Mouse (Mus musculus): ENCODE measurements around the gene Rhox12. TPM values are rescaled to one million over a fixed set of nuclear protein-coding genes. Genes with fewer than 3 reads are reported as not detected.

The Rhox12 gene
- polyA plus RNA-seq (2017; shearing (Covaris generic)), result not detected

GRCm38 (mm10) chrX:38110807-38111206 lies at the start of gene Rhox12:
Gene Rhox12 (minus strand): TSS chrX:38110907.

GRCm38 (mm10) chrX:38120982-38121381 lies 10.3 kb upstream of the Rhox12 start, which contains the start of gene Rhox13:
Gene Rhox13 (plus strand): TSS chrX:38121219.

GRCm38 (mm10) chrX:38085041-38085440 lies 25.7 kb downstream of the Rhox12 start, which contains the start of gene Rhox11:
Gene Rhox11 (minus strand): TSS chrX:38085141.

GRCm38 (mm10) chrX:38066175-38066574 lies 44.5 kb downstream of the Rhox12 start, which contains the start of gene Rhox10:
Gene Rhox10 (plus strand): TSS chrX:38066475.

Other genes starting within 250 kb of the Rhox12 start
- gene Rhox8, start 232.0 kb downstream of the Rhox12 start, polyA plus RNA-seq (2017; shearing (Covaris generic)), result not detected
- gene Rhox7b, start 213.7 kb downstream of the Rhox12 start, polyA plus RNA-seq (2017; shearing (Covaris generic)), result not detected
- not detected for gene Rhox9, start 209.1 kb downstream of the Rhox12 start, polyA plus RNA-seq (2017; shearing (Covaris generic))
- not detected for gene Btg1-ps1, start 92.1 kb downstream of the Rhox12 start, polyA plus RNA-seq (2017; shearing (Covaris generic))
- not detected for gene Btg1-ps2, start 67.8 kb downstream of the Rhox12 start, polyA plus RNA-seq (2017; shearing (Covaris generic))
- gene Rhox10, start 44.4 kb downstream of the Rhox12 start, polyA plus RNA-seq (2017; shearing (Covaris generic)), result not detected
- gene Rhox11, start 25.8 kb downstream of the Rhox12 start, polyA plus RNA-seq (2017; shearing (Covaris generic)), result not detected
- not detected for gene Rhox13, start 10.3 kb upstream of the Rhox12 start, polyA plus RNA-seq (2017; shearing (Covaris generic))
- 1.5 TPM for gene Zbtb33, start 78.9 kb upstream of the Rhox12 start, polyA plus RNA-seq (2017; shearing (Covaris generic))
- gene Tmem255a, start 141.5 kb upstream of the Rhox12 start, polyA plus RNA-seq (2017; shearing (Covaris generic)), result not detected
- not detected for gene Atp1b4, start 205.3 kb upstream of the Rhox12 start, polyA plus RNA-seq (2017; shearing (Covaris generic))

Measured in effector memory CD4-positive, alpha-beta T cell, adult 5 months (primary cell).